Mouse (Mus musculus): ENCODE measurements around the gene Dtymk.

- TF ChIP-seq GATA1 (IDR thresholded peaks at IDR 0.05; ENCODE audit: low read length) (no peak), TAL1 (IDR thresholded peaks at IDR 0.05; ENCODE audit: low read length) (no peak)
These were observed 31.8 kb downstream of the Dtymk start for GRCm38 (mm10) chr1:93769901-93770300.
